Mouse (Mus musculus) heart, adult 2 months (tissue): ENCODE measurements around the gene Gps1. TPM values are rescaled to one million over a fixed set of nuclear protein-coding genes. Genes with fewer than 3 reads are reported as not detected.
"Not testable (repeated sequence)": the region's sequence is repeated elsewhere in the genome, so short reads cannot be mapped to it uniquely, and the experiment has no call there.

ENCODE experiments used
- DNase-seq, 2 experiments: peaks; one replicate each; pipeline ENCODE4 v3.0.0; 2021
- H3K27ac ChIP-seq: fragments of 200-600 bp; 2 replicates; pipeline ENCODE4 v1.8.1; 2022
- H3K27me3 ChIP-seq: fragments of 200-500 bp; 2 replicates; pipeline ENCODE4 v1.6.1; 2012; ENCODE audit warnings: mild to moderate bottlenecking, low read length, inconsistent platforms, mixed read lengths; ENCODE audit not compliant: control insufficient read depth, insufficient read depth
- H3K36me3 ChIP-seq: fragments of 200-500 bp; 2 replicates; pipeline ENCODE4 v1.6.1; 2012; ENCODE audit warnings: low read length, inconsistent platforms; ENCODE audit not compliant: control insufficient read depth, insufficient read depth
- H3K4me1 ChIP-seq: fragments of 200-500 bp; 2 replicates; pipeline ENCODE4 v1.6.1; 2011; ENCODE audit warnings: low read length; ENCODE audit not compliant: control insufficient read depth, insufficient read depth
- H3K4me3 ChIP-seq: fragments of 200-600 bp; 2 replicates; pipeline ENCODE4 v1.8.1; 2022
- H3K79me2 ChIP-seq: fragments of 200-500 bp; replicated peaks from 2 replicates; pipeline ENCODE4 v1.6.1; 2012; ENCODE audit warnings: mild to moderate bottlenecking, inconsistent platforms, low read length, moderate library complexity, mixed read lengths; ENCODE audit not compliant: control insufficient read depth, insufficient read depth
- H3K9ac ChIP-seq: fragments of 200-500 bp; 2 replicates; pipeline ENCODE4 v1.6.1; 2012; ENCODE audit warnings: low read depth, mild to moderate bottlenecking, control low read depth, inconsistent platforms, low read length, mixed read lengths
- CTCF ChIP-seq: fragments of 200-600 bp; IDR thresholded peaks from 2 replicates; pipeline ENCODE4 v1.8.1; 2022; ENCODE audit warnings: antibody characterized with exemption, mild to moderate bottlenecking, moderate library complexity
- EP300 ChIP-seq: fragments of 200-500 bp; IDR thresholded peaks from 2 replicates; pipeline ENCODE4 v1.6.1; 2011; ENCODE audit warnings: low read depth, low read length, control low read depth; ENCODE audit not compliant: insufficient read depth
- POLR2A ChIP-seq: fragments of 200-500 bp; IDR thresholded peaks from 2 replicates; pipeline ENCODE4 v1.6.1; 2011; ENCODE audit warnings: mild to moderate bottlenecking, low read depth, low read length, control low read depth; ENCODE audit not compliant: insufficient read depth
- WGBS: fragments of 180-500 bp; shearing (Covaris S2); methylation state at CpG from one replicate; pipeline ENCODE4 v1.1.7; 2018; 5-methylcytosine and 5-hydroxymethylcytosine counted together
- intact Hi-C: fragments of 180-260 bp; cut with DNase I; formaldehyde crosslinking; loops from one replicate; pipeline ENCODE4 v1.15.1; 2025
- polyA plus RNA-seq: library from polyadenylated mRNA; depleted of rRNA; stranded (reverse); fragments of >200 nt; gene quantifications from 2 replicates; pipeline ENCODE4 v1.2.3, GENCODE M21; 2012
- total RNA-seq, 2 experiments: library from RNA; stranded (reverse); gene quantifications; 2 replicates each; pipeline ENCODE4 v1.2.3; 2021

Gene Gps1
- total and polyA plus RNA-seq, 3 experiments = 54.4 to 85.9 (median 55.8) TPM

DNA sequence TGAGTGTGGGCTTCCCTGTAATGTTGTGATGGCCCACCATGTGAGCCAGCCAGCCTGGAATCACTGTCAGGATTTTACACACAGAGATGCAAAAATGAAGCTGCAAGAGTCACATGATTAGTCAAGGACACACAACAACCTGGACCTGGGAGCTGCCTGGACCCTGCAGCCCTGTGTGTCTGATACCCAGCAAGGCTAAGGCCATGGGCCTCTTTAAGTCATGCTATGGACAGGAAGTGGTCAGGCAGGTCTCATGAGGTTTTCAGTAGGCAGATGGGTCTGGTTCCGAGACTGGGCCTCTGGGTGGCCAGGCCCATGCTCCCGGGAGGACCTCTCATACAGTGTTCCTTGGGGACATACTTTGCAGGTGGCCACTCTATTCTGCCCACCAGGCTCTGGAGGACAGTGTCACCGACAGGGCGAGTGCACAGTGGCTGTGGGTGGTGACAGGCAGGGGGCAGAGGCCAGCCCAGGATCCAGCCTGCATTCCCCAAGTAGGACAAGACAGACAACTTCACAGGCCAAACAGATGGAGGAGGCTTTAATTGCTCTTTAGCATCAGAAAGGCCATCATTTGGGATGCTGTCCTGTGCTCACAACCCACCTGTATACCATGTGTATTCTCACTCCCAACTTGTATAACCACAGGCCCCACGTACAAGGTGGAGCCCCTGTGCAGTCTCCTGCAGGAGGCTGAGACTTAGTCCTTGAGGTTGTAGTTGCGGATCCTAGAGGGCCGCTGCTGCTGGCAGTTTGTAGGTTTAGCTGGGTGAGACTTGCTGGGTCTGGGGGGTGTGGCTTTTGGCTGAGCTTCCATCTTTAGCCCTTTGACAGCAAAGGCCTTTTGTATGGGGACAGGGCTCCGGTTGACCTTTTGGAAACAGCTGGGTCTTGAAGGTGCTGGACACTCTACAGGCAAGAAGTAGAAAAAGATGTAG lies 42.2 kb downstream of the Gps1 start:
- H3K27me3 ChIP-seq = no peaks in the 10 kb centered on the region
- no peak overlapping the region for H3K4me3 ChIP-seq
- no peak for TF ChIP-seq CTCF
- no peak for TF ChIP-seq POLR2A
- no peak for TF ChIP-seq EP300
- intact Hi-C loops = no loop called here
- H3K36me3 ChIP-seq = no peaks in the 10 kb centered on the region
- H3K27ac ChIP-seq = no peak overlapping the region
- no peak overlapping the region for H3K9ac ChIP-seq
- WGBS = 91% methylated on average over 8 of the region's 8 CpGs
- no peak for DNase-seq
- H3K79me2 ChIP-seq = no peaks in the 10 kb centered on the region
- peaks cover 7% of the 10 kb centered on the region for H3K4me1 ChIP-seq

DNA sequence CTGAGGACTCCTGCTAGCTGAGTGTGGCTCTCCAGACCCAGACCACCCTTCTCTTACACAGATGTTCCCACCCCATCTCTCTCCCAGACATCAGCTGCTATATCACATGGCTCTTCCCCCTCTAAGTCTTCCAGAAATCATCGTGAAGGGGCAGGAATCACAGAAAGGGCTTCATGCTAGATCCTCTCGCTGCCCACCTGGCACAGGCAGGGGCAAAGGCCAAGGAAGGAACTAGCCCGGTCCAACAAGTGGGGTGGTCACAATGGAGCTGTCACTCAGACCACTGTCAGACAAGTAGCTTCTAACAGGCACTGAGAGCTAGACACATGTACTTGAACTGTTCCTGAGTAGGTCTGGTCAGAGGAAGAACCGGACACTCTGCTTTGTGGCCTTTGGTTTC lies 44.3 kb downstream of the Gps1 start:
- Histone ChIP-seq H3K27me3 (no peaks in the 10 kb centered on the region), H3K27ac (no peak overlapping the region), H3K79me2 (no peaks in the 10 kb centered on the region), H3K9ac (no peak overlapping the region), H3K36me3 (no peaks in the 10 kb centered on the region), H3K4me3 (no peak overlapping the region), H3K4me1 (0 out of 2 replicates have a peak, but pooled peaks cover 2% of the 10 kb centered on the region)
- intact Hi-C loops = no loop called here
- DNase-seq = peak in 1 of 2 experiments; percentile 14
- TF ChIP-seq EP300 (no peak), POLR2A (no peak), CTCF (no peak)
- 77% methylated on average over 4 of the region's 4 CpGs for WGBS

DNA sequence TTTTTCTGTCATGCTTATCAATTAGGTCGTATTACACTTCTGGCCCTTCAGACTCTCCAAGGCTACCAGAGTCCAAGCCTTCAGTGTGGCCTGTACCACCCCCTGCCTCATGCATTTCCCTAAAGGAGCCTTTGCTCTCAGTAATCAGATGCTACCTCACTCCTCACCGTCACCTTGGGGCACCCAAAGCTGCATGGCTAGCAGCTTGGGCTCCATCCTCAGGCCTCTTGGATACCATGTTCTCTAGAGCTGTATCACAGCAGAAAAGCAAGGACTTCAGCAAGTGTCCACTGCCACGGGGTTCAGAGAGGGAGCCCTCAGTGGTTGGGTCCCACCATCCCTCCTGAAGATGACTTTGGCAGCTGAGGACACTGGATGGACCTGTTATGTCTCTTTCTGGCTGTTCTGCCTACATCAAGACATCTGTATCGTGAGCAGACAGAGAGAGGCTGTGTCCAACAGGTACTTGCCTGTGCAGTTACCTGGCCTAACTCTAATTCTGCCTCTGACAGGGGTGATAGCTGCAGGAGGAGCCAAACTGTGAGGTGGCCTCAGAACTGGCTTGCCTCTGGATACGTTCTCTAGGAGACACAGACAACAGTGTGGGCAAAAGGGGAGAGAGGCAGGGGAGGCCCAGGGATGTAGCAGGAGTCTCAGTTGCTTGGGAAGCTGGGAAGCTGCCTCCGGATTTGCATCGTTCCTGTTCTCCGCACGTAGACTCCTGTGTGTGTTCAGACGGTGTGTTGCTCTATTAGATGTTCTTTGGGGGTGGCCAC lies 45.9 kb downstream of the Gps1 start:
- no peak overlapping the region for H3K9ac ChIP-seq
- H3K27ac ChIP-seq = no peak overlapping the region
- TF ChIP-seq EP300 = no peak
- TF ChIP-seq CTCF = no peak
- TF ChIP-seq POLR2A = no peak
- H3K27me3 ChIP-seq = no peaks in the 10 kb centered on the region
- H3K36me3 ChIP-seq = no peaks in the 10 kb centered on the region
- H3K79me2 ChIP-seq = no peaks in the 10 kb centered on the region
- no peak for DNase-seq
- intact Hi-C loops = no loop called here
- H3K4me1 ChIP-seq = 0 out of 2 replicates have a peak, but pooled peaks cover 2% of the 10 kb centered on the region
- 90% methylated on average over 10 of the region's 10 CpGs for WGBS
- H3K4me3 ChIP-seq = no peak overlapping the region

DNA sequence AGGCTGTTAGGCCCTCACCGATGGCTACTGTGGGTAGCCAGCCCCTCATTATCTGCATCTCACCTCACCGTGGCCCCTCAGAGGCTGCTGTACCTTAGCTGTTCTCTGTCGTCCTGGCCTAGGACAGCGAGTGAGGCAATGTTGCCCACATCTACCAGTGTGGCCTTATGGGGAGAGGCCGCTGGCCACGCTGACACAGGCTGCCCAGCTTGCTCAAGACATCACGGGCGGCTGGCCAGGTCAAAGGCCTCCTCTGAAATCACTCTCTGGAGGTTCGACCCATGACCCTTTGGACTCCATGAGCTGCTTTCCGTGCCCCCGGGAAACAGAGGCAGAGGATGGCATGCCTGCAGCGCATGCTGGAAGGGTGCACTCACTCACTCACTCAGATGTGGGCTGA lies 46.6 kb downstream of the Gps1 start:
- 85% methylated on average over 12 of the region's 12 CpGs for WGBS
- DNase-seq = peak; percentile 14 to 15
- TF ChIP-seq EP300 (no peak), CTCF (no peak), POLR2A (no peak)
- H3K4me3 ChIP-seq = no peak overlapping the region
- H3K36me3 ChIP-seq = no peaks in the 10 kb centered on the region
- H3K27ac ChIP-seq = no peak overlapping the region
- H3K79me2 ChIP-seq = no peaks in the 10 kb centered on the region
- H3K9ac ChIP-seq = no peak overlapping the region
- no peaks in the 10 kb centered on the region for H3K27me3 ChIP-seq
- intact Hi-C loops = no loop called here
- H3K4me1 ChIP-seq = no peaks in the 10 kb centered on the region

GRCm38 (mm10) chr11:120831659-120832440 lies 47.8 kb downstream of the Gps1 start:
- no peak overlapping the region for H3K9ac ChIP-seq
- no peaks in the 10 kb centered on the region for H3K36me3 ChIP-seq
- H3K4me1 ChIP-seq = no peaks in the 10 kb centered on the region
- intact Hi-C loops = no loop called here
- TF ChIP-seq CTCF = no peak
- TF ChIP-seq POLR2A = no peak
- TF ChIP-seq EP300 = no peak
- no peaks in the 10 kb centered on the region for H3K79me2 ChIP-seq
- H3K27me3 ChIP-seq = no peaks in the 10 kb centered on the region
- no peak overlapping the region for H3K4me3 ChIP-seq
- DNase-seq = peak in 1 of 2 experiments; percentile 2
- WGBS = 91% methylated on average over 3 of the region's 3 CpGs
- no peak overlapping the region for H3K27ac ChIP-seq

DNA sequence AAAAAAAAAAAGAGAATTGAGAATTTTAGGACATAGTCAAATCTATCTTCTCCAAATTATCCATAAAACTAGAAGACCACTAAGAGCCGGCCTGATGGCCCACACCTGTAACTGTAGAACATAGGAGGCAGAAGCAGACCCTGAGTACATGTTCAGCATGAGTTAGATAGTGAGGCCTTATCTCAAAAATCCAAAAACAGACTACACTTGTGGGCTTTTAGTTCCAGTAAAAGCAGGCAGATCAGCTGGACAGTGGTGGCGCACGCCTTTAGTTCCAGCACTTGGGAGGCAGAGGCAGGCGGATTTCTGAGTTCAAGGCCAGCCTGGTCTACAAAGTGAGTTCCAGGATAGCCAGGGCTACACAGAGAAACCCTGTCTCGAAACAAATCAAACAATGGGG lies 48.9 kb downstream of the Gps1 start:
- H3K79me2 ChIP-seq, H3K27me3 ChIP-seq, H3K9ac ChIP-seq, H3K4me3 ChIP-seq, H3K27ac ChIP-seq, H3K36me3 ChIP-seq, intact Hi-C loops, DNase-seq, H3K4me1 ChIP-seq: not testable (repeated sequence)
- 86% methylated on average over 5 of the region's 5 CpGs for WGBS
